Mouse (Mus musculus) cerebellum, adult 9-10 months (tissue): ENCODE measurements around the gene Crat.
"Not testable (repeated sequence)": the region's sequence is repeated elsewhere in the genome, so short reads cannot be mapped to it uniquely, and the experiment has no call there.

Experiments used
- DNase-seq: peaks from one replicate; pipeline ENCODE4 v3.0.0; 2022

Crat gene

DNA sequence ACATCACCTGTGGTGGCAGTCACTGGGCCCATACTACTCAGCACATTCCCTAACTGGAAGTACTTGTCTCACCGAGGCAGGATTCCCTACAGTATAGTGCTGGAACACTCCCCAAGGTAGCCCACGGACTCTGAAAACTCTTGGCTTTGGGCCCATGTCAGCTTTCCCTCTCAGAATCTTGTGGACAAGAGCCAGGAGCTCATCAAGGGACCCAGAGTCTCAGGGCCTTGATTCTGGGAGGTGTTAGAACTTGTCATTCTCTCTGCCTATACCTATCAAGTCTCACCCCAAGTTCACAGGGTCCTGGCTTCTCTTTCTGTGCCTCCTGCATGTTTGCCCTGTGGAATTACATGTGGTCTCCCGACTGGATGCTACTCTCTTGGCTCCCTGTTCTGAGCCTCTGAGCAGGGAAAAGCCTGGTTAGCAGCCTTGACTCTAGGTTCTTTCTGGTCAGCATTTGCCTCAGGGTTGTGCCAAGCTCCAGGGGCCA lies 24.6 kb upstream of the Crat start:
- DNase-seq: no peak

- DNase-seq: no peak
Measured at GRCm38 (mm10) chr2:30439631-30440030, 24.0 kb upstream of the Crat start.

DNA sequence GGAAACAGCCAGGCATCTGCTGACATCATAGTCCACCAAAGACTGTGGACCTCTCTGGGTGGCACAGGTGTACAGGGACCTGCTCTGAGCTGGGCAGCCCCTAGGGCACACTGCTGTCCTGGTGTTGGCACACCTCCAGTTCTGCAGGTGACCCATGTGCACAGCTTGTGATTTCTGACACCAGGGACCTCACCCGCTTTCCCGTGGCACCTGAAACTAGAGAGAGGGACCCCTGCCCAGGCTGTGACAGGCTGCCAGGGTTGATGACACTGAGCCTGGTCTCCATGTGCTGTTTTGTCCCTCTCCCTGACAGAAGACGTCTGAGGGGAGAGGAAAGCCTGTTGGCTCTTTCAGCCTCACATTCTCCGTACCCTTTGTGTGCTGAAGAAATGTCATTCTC lies 22.2 kb upstream of the Crat start:
- DNase-seq: no peak

GRCm38 (mm10) chr2:30436809-30437208 lies 21.2 kb upstream of the Crat start:
- no peak for DNase-seq

GRCm38 (mm10) chr2:30436156-30436545 lies 20.5 kb upstream of the Crat start:
- DNase-seq: no peak

GRCm38 (mm10) chr2:30435326-30436155 lies 19.9 kb upstream of the Crat start:
- peak; percentile 83 for DNase-seq

GRCm38 (mm10) chr2:30429156-30429555 lies 13.5 kb upstream of the Crat start:
- peak; percentile 61 for DNase-seq

GRCm38 (mm10) chr2:30421432-30421831 lies 5.8 kb upstream of the Crat start:
- no peak for DNase-seq

GRCm38 (mm10) chr2:30419112-30419511 lies 3.5 kb upstream of the Crat start:
- no peak for DNase-seq

- DNase-seq: no peak
Measured at GRCm38 (mm10) chr2:30418259-30418658, 2.6 kb upstream of the Crat start.

DNA sequence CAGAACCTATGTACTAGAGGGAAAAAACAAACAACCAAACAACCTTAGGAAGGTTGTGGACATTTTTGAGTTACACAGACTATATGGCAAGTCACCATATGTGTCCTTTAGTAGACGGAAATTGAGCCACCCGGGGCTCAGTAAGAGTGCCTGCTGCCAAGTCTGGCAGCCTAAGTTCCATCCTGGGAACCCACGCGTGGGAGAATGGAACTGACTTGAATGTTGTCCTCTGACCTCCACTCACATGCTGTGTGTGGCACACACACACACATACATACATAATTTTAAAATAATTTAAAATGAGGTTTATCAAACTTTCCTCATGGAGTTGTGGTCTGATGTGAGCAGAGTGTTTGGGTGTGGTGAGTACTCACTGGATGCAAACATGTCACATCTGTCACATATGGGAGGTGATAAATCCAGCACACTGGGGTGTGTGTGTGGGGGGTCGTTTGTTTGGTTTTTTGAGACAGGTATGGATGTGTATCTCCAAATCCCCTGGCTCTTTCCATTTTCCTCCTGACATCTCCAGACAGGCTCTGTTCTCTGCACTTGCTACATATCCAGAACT lies 2.1 kb upstream of the Crat start:
- no peak for DNase-seq

DNA sequence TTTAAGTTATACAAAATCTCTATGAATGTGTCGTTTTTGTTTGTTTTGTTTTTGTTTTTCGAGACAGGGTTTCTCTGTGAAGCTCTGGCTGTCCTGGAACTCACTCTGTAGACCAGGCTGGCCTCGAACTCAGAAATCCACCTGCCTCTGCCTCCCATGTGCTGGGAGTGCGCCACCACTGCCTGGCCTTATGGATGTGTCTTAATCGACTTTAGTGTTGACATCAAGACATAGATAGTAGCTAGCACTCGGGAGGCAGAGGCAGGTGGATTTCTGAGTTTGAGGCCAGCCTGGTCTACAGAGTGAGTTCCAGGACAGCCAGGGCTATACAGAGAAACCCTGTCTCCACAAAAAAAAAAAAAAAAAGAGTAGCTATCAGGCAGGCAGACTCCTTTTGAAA lies 1.5 kb upstream of the Crat start:
- not testable (repeated sequence) for DNase-seq

- no peak for DNase-seq
Measured at GRCm38 (mm10) chr2:30416649-30416965, 994 bp upstream of the Crat start.

DNA sequence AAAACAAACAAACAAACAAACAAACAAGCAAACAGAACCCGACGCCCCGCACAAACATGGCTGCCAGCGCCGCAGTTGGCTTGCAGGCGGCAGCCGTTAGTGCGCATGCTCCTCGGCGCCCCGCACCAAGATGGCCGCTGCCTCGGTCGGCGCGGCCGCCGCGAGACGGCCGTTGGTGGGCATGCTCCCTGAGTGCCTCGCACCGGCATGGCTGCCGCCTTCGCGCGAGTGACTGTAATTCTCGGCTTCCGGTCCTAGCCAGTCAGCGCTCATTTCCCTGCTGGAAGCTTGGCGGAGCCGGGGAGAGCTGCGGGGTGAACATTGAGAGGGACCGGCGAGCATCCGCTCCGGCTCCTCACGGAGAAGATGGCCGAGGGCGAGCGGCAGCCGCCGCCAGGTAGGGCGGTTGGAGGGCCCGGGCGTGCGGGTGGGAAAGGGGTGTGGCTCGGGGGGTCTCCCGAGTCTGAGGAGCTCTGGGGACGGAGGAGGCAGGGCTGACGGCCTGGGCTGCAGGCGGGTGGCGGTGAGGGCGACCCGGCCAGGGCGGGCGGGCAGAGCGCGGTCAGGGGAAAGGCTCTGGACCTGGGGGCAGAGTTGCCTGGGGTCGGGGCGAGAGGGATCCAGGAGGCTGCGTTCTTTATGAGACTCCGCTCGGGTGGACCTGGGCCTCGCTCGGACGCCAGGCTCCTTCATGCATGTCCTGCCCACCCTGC lies 479 bp upstream of the Crat start, which contains the start of gene Ptpa:
Gene Ptpa, plus strand, starts transcription at position 104 of the 713 bp plus-strand sequence.
- peak; percentile 91 for DNase-seq

DNA sequence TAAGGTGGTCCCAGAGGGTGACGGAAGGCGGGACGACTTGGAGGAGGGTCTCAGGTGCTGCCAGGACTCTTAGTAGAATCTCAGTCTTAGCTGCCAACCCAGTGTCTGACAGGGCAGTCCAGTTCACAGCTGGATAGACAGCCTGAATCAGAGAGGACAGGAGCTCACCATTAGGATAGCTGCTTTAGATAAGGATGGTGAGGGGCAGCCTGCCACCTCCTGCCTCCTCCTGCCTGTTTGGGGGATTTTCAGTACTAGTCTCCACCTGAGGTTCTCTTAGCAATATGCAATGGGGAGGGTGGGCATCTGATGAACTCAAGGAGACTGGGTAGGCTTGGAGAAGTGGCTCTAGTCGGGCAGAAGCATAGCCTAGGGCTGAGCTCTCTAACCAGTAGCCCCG lies 932 bp downstream of the Crat start:
- DNase-seq: no peak

DNA sequence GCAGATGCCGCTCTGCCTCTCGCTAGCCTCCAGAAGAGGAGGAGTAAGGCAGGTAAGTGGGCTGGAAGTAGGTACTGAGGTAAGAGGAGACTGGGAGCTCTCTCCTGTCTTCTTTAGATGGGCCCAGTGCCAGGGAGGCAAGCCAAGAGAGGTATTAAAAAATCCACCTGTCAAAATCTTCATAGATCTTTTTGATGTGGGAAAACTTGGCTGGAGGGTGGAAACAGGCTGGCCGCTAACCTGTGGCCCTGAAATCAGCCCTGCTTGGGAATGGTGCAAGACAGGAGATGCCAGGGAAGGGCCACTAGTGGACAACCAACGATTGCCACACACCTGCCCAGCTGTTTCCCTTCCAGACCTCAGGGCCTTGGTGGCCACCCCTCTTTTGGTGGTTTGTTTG lies 1.5 kb downstream of the Crat start:
- DNase-seq: peak; percentile 78

- peak; percentile 70 for DNase-seq
Measured at GRCm38 (mm10) chr2:30413038-30413973, 2.3 kb downstream of the Crat start.

- no peak for DNase-seq
Measured at GRCm38 (mm10) chr2:30409454-30410176, 6.0 kb downstream of the Crat start.

GRCm38 (mm10) chr2:30408452-30409100 lies 7.0 kb downstream of the Crat start:
- DNase-seq: peak; percentile 40

GRCm38 (mm10) chr2:30407778-30408177 lies 7.8 kb downstream of the Crat start:
- no peak for DNase-seq

DNA sequence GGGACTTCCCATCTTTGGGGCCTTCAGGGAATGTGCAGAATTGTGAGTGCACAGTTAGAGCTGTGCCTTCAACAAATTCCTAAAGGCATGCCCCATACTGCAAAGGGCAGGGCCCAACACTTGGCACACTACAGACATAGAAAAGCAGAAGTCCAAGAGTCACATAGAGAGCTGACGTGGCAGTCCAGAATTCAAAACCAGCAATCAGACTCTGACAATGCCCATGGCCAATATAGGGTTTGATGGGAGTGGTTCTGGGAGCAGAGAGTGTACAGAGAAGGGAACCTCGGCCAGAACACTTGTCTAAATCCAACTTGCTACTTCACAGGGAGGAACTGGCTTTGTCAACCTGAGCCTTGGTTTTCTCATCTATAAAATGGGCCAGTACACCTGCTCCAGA lies 8.4 kb downstream of the Crat start:
- DNase-seq: no peak

DNA sequence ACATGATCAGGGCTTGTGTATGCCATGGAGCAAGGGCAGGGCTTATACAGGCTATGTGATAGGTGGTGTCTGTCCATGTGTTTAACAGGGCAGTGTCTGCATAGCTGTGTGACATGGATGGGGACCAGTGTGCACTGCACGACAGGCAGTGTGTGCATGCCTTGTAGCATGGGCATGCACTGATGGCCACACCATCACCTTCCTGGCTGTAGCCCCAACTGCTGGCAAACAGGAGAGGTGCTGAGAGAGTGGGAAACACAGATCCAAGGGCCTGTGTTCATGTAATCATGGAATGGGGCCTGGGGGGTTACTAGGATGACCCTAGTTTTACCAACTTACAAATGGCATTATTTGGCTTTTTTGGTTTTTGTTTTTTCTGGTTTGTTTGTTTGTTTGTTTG lies 11.7 kb downstream of the Crat start:
- DNase-seq: no peak
